Mouse (Mus musculus): ENCODE data around the gene Olfr90.

GRCm38 (mm10) chr17:37045611-37046311 is 42.5 kb downstream of the Olfr90 start, which contains the start of gene Gabbr1:
- no peak for TF ChIP-seq CTCF (IDR thresholded peaks at IDR 0.05; ENCODE audit: insufficient read depth, low read depth, low read length)
- TF ChIP-seq POLR2A (IDR thresholded peaks at IDR 0.05; ENCODE audit: insufficient read depth, low read depth, low read length) = peak; percentile 64; the same call in 1 of the 2 replicates
